Mouse (Mus musculus) brain, adult 2 months (tissue): ENCODE measurements at regions not wholly inside any gene's neighbourhood (a gene's known extent, or its start where the extent isn't known, plus 50 kb on each side); places are given as distances from the start of the nearest gene placed in this dataset.

Experiments
- DNase-seq: peaks from one replicate; pipeline ENCODE4 v3.0.0; 2011; ENCODE audit warnings: low read depth, low spot score

GRCm38 (mm10) chr13:71653939-71654467, 309.5 kb downstream of the Irx1 start:
- peak; percentile 19 for DNase-seq

- DNase-seq: no peak
Observed at GRCm38 (mm10) chr13:71653212-71653938, 310.1 kb downstream of the Irx1 start.

GRCm38 (mm10) chr13:71649876-71650275, 313.6 kb downstream of the Irx1 start:
- no peak for DNase-seq

GRCm38 (mm10) chr13:71649031-71649430, 314.5 kb downstream of the Irx1 start:
- DNase-seq: no peak

- DNase-seq: no peak
Observed at GRCm38 (mm10) chr13:71631447-71631846, 332.1 kb downstream of the Irx1 start.

- no peak for DNase-seq
Observed at GRCm38 (mm10) chr13:71617198-71617597, 346.3 kb downstream of the Irx1 start.

- no peak for DNase-seq
Observed at GRCm38 (mm10) chr13:71612393-71613179, 350.9 kb downstream of the Irx1 start.

- no peak for DNase-seq
Observed at GRCm38 (mm10) chr13:71582486-71582885, 381.0 kb downstream of the Irx1 start.

GRCm38 (mm10) chr13:71565895-71566294, 397.6 kb downstream of the Irx1 start:
- DNase-seq: no peak

GRCm38 (mm10) chr13:71565388-71565787, 398.1 kb downstream of the Irx1 start:
- DNase-seq: no peak

GRCm38 (mm10) chr13:71558477-71559215, 404.9 kb downstream of the Irx1 start:
- no peak for DNase-seq

GRCm38 (mm10) chr13:71555471-71555870, 408.1 kb downstream of the Irx1 start:
- no peak for DNase-seq

- DNase-seq: no peak
Observed at GRCm38 (mm10) chr13:71550109-71550508, 413.4 kb downstream of the Irx1 start.

GRCm38 (mm10) chr13:71549206-71549831, 414.2 kb downstream of the Irx1 start:
- DNase-seq: no peak

- DNase-seq: peak; percentile 9
Observed at GRCm38 (mm10) chr13:71538226-71538625, 425.3 kb downstream of the Irx1 start.

GRCm38 (mm10) chr13:71532796-71533351, 430.6 kb downstream of the Irx1 start:
- DNase-seq: no peak

- DNase-seq: no peak
Observed at GRCm38 (mm10) chr13:71529397-71530122, 434.0 kb downstream of the Irx1 start.

- no peak for DNase-seq
Observed at GRCm38 (mm10) chr13:71517776-71518175, 445.7 kb downstream of the Irx1 start.

- peak; percentile 18 for DNase-seq
Observed at GRCm38 (mm10) chr13:71513204-71513603, 450.3 kb downstream of the Irx1 start.

- peak; percentile 24 for DNase-seq
Observed at GRCm38 (mm10) chr13:71507956-71508401, 455.5 kb downstream of the Irx1 start.
